Mouse (Mus musculus): ENCODE measurements around the gene Opcml.

GRCm38 (mm10) chr9:28940901-28941300 lies 1150.3 kb downstream of the Opcml start:
- TF ChIP-seq POLR2A (IDR thresholded peaks at IDR 0.05; ENCODE audit: low read depth, low read length) (no peak), CTCF (conservative IDR thresholded peaks at IDR 0.05; ENCODE audit: insufficient read depth, insufficient read length, low read depth, low read length) (no peak)
